9 mouse cellular contexts compared by ENCODE assay signal in genomic region chr7:83794705-83795104, GRCm38 (mm10). TPM values are rescaled to one million over a fixed set of nuclear protein-coding genes. Genes with fewer than 3 reads are reported as not detected.
DNase-seq lines count a peak whose midpoint lies in the region; ATAC-seq and TF ChIP-seq lines count a peak whose summit lies in the region.
"Had no signal": no experiment of that assay in that cellular context is flagged by ENCODE, and none has a peak within 500 bp of the region (broad histone marks: within the 10 kb centered on the region; RNA-seq: fewer than 3 reads in every experiment).

TSS of gene Cfap161 (minus strand) at chr7:83794880.

- no peak within 1 kb of the TSS for H3K9ac ChIP-seq in liver, embryonic 11.5 days (ENCODE audit: low read depth, low read length)

- no peak within 1 kb of the TSS for H3K4me3 ChIP-seq in liver, embryonic 11.5 days (ENCODE audit: low read depth, low read length)
- H3K4me3 ChIP-seq in myocyte: no peak within 1 kb of the TSS

- 8% methylated on average over 14 of the region's 14 CpGs for WGBS in liver, embryonic 11.5 days

- no peaks in the 10 kb centered on the region for H3K27me3 ChIP-seq in liver, embryonic 11.5 days (replicated peaks; ENCODE audit: control insufficient read depth, insufficient read depth, low read length)
- H3K27me3 ChIP-seq in myocyte (ENCODE audit: control insufficient read depth, insufficient read depth, insufficient read length): no peaks in the 10 kb centered on the region

- DNase-seq in kidney, adult 9 months: peak; percentile 17
- DNase-seq in kidney, adult 8-10 months: no peak
- DNase-seq in adrenal gland, postnatal 36 days: peak; percentile 68 to 69
- DNase-seq in liver, embryonic 11.5 days (ENCODE audit: low spot score): peak; percentile 75
- DNase-seq in gastrocnemius, adult 18-20 months (ENCODE audit: low spot score): no peak
- DNase-seq in layer of hippocampus, postnatal 14 days (ENCODE audit: low spot score in 2 of 2): no peak

- no peaks in the 10 kb centered on the region for H3K36me3 ChIP-seq in liver, embryonic 11.5 days (ENCODE audit: control insufficient read depth, insufficient read depth, low read length)
- no peaks in the 10 kb centered on the region for H3K36me3 ChIP-seq in myocyte (ENCODE audit: control insufficient read depth, insufficient read depth)

- H3ac ChIP-seq in myocyte (ENCODE audit: control insufficient read depth, insufficient read length): no peak within 1 kb of the TSS

- no peaks in the 10 kb centered on the region for H3K4me1 ChIP-seq in liver, embryonic 11.5 days (replicated peaks; ENCODE audit: control insufficient read depth, insufficient read depth, low read length)

- H3K79me2 ChIP-seq in myocyte (ENCODE audit: control insufficient read depth, insufficient read depth): no peaks in the 10 kb centered on the region

- peak; percentile 63 for ATAC-seq in granulocyte monocyte progenitor cell, adult 5-6 weeks (replicated peaks; ENCODE audit: poor library complexity, severe bottlenecking)
- peak; percentile 80 for ATAC-seq in liver, embryonic 11.5 days (replicated peaks; ENCODE audit: low FRiP score)

- no peak for TF ChIP-seq POLR2A in myocyte (IDR thresholded peaks at IDR 0.05; ENCODE audit: insufficient read length, low read depth)

- H3K9me3 ChIP-seq in liver, embryonic 11.5 days (ENCODE audit: control insufficient read depth, low read length): no peaks in the 10 kb centered on the region

- no peak within 1 kb of the TSS for H3K27ac ChIP-seq in liver, embryonic 11.5 days (ENCODE audit: low read depth, low read length)

- no peak within 1 kb of the TSS for H3K4me2 ChIP-seq in liver, embryonic 11.5 days
- peak within 1 kb of the TSS; percentile 30 for H3K4me2 ChIP-seq in myocyte (ENCODE audit: low read depth)

TF ChIP-seq in myocyte, 11 proteins besides CTCF, POLR2A, EP300 and RAD21:
- no peak for TF ChIP-seq POLR2AphosphoS2 (IDR thresholded peaks at IDR 0.05; ENCODE audit: insufficient read length, low read depth)

RNA-seq across cellular contexts. Expression of gene Cfap161, which starts in this region (rescaled TPM):
- under 1 TPM; 0.30 to 0.53 TPM for total RNA-seq in adrenal gland, postnatal 36 days (2021)
- total RNA-seq in granulocyte monocyte progenitor cell, adult 5-6 weeks (2014; fragmentation: Nextera tagmentation): not detected in 2 replicates
- not detected in 2 replicates for total RNA-seq in granulocyte monocyte progenitor cell, adult 5-6 weeks (2017)
- polyA plus RNA-seq in liver, embryonic 11.5 days (2014; fragmentation: Nextera tagmentation; extraction: Ambion mirVana): not detected in 2 replicates
- 0.08 TPM for polyA plus RNA-seq in myocyte (2012; fragmentation: generic; extraction: Trizol)
- total RNA-seq in gastrocnemius, adult 18-20 months (2021): not detected
- 1 to 10 TPM in 1 of 2 experiments, under 1 TPM in 1; 0.76 to 1.9 TPM for total RNA-seq in layer of hippocampus, postnatal 14 days (2021)
- total RNA-seq: neutrophil, adult 5-6 weeks had no signal

Comparison
In these comparisons a context has a peak if more than half of its experiments do, and no peak if none do; other contexts are left out.
1. Peak in DNase-seq in adrenal gland, postnatal 36 days; RNA of the gene not detected or under 1 TPM.
2. Peak in ATAC-seq in granulocyte monocyte progenitor cell, adult 5-6 weeks; RNA of the gene not detected or under 1 TPM.
3. Peak in DNase-seq and ATAC-seq in liver, embryonic 11.5 days; RNA of the gene not detected or under 1 TPM.